Mouse (Mus musculus) c-Kit-negative CD71-positive TER-119-positive erythroid progenitor cells, embryonic 14.5 days (primary cell): ENCODE data around the gene Hdgfl2.
A peak's percentile ranks its signal among the peaks of the same experiment; 100 is the strongest.
"Not testable (repeated sequence)": the region's sequence is repeated elsewhere in the genome, so short reads cannot be mapped to it uniquely, and the experiment has no call there.

ENCODE experiments used
- DNase-seq: peaks from one replicate; pipeline ENCODE4 v3.0.0-alpha.2; 2013; ENCODE audit warnings: low read depth, low spot score

Hdgfl2 gene

DNA sequence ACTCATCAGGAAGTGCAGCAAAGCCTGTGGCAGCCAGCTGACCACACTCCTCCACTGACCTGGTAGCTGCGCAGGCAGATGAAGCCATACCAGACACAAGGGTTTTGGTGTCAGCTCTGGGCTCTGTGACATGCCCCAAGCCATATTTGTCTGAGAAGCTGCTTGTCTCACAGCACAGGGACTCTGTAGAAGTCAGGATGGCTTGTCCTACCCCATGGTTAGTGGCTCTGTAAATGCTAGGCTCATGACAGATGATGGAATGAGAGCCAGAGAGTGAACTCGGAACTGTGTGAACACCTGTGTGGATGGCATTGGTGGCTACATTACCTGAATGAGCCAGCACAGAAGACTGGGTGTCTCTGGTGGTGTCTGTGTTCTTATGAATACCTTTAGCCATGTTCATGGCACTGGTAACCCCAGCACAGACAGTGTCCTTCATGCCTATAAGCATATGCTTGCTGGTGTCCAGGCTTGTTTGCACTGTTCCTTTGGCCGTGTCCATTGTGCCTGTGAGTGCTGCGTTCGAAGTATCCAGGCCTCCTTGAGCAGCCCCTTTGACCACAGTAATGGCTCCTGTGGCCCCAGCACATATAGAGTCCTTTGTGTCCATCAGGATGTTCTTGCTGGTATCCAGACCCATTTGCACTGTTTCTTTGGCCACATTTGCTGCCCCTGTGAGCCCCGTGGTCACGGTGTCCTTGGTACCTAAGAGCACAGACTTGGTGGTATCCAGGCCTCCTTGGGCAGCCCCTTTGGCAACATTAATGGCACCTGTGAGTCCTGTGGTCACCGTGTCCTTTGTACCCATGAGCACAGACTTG, 24.2 kb downstream of the Hdgfl2 start:
- no peak for DNase-seq

DNA sequence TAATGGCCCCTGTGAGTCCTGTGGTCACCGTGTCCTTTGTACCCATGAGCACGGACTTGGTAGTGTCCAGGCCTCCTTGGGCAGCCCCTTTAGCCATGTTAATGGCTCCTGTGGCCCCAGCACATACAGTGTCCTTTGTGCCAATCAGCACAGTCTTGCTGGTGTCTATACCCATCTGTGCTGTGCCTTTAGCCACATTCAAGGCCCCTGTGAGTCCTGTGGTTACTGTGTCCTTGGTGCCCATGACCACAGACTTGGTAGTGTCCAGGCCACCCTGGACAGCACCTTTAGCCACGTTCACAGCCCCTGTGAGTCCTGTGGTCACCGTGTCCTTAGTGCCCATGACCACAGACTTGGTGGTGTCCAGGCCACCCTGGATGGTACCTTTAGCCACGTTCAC, 25.4 kb downstream of the Hdgfl2 start:
- DNase-seq: not testable (repeated sequence)

DNA sequence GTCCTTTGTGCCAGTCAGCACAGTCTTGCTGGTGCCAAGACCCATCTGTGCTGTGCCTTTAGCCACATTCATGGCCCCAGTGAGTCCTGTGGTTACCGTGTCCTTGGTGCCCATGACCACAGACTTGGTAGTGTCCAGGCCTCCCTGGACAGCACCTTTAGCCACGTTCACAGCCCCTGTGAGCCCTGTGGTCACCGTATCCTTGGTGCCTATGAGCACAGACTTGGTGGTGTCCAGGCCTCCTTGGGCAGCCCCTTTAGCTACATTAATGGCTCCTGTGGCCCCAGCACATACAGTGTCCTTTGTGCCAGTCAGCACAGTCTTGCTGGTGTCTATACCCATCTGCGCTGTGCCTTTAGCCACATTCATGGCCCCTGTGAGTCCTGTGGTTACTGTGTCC, 27.0 kb downstream of the Hdgfl2 start:
- not testable (repeated sequence) for DNase-seq

DNA sequence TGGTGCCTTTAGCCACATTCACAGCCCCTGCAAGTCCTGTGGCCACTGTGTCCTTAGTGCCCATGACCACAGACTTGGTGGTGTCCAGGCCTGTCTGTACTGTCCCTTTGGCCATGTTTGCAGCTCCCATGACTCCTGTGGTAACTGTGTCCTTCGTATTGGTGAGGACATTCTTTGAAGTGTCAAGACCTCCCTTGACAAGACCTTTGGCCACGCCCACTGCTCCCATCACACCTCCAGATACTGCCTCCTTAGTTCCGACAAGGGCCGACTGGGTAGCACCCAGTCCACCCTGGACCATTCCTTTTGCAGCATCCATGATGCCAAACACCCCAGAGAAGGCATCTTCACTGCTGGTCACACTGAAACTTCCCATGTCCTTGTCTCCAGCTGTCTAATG, 27.5 kb downstream of the Hdgfl2 start:
- no peak for DNase-seq

DNA sequence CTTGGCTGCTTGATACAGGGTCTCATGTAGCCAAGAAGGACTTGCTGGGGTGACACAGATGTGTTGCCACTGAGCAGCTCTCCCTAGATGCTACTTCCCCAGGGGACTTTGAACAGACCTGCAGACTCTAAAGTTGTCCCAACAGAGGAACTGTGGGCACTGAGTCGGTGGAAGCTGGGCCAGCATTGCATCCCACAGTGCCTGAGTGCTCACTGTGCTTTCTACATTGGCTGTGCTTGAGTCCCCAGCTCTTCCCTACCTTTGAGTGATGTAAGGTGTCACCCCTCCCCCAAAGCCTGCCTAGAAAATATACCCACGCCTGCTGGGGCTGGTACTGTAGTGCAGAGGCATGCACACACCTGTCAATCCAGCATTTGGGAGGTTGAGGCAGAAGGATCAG, 28.3 kb downstream of the Hdgfl2 start:
- no peak for DNase-seq

DNA sequence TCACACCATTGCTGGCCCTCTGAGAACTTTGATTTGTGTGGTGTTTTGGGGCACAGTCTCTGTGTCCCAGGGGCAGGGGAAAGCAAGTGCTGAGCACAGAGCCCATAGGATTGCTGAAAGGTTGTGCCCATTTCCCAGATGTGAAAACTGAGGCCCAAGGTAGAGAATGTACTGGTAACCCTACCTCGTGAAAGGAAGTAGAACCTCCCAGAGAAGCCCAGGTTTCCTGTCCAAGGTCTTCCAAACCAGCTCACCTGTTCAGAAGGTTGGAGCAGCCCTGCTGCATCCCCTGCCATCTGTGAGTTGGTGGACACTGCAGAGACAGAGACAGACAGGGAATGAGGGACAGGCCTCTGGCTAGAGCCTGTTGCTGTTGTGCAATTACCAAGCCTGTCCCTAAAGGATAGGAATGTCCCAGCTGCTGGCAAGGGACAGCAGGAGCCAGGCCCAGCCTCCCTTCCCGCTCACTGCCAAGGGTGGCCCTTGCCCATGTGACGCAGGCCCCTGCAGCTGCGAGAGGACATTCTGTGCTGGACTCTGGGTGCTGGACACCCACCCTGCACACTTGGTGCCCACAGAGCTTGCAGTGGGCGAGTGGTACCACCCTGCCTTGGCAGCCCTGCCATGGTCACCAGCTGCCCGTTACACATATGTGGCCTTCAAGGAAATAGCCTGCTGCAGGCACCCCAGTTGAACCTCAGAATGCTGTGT, 29.1 kb downstream of the Hdgfl2 start:
- DNase-seq: no peak

DNA sequence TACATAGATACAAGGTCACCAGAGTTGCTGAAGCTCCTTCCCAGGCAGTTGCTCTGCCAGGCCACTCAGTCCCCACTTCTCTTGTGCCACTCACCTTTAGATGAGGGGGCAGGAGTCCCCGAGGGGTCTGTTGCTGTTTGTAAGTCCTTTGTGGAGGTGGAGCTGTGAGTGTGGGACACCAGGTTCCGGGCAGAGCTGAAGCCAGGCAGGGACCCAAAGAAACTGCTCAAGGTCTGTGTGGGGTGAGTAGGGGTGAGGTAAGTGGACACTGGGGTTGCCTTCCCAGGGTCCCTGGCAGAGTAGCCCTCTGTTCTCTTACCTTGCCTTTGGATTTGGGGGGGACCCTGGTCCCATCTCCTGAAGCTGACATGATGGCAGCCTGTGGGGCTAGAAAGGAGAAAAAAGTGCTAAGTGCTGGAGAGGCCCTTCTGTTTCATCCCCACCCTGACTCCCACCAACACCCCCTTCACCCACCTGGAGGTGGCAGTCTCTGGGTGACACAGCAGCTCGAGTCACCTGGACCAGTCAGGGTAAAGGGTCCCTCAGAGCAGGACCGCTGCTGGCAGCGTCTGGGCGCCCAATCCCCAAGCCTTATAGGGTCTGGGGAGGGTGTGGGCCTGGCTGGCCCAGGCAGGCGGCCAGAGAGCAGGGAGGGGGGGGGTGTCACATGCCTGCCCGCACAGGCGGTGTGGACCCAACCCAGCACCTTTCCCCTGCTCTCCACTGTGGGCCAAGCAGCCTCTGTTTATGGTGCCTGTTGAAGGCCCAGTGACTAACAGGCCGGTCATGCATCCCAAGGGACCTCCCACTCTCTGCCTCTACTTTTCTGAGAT, 30.0 kb downstream of the Hdgfl2 start, which contains the start of gene Plin4:
Gene Plin4, minus strand, starts transcription at position 585 of the 833 bp plus-strand sequence.
- DNase-seq: no peak

DNA sequence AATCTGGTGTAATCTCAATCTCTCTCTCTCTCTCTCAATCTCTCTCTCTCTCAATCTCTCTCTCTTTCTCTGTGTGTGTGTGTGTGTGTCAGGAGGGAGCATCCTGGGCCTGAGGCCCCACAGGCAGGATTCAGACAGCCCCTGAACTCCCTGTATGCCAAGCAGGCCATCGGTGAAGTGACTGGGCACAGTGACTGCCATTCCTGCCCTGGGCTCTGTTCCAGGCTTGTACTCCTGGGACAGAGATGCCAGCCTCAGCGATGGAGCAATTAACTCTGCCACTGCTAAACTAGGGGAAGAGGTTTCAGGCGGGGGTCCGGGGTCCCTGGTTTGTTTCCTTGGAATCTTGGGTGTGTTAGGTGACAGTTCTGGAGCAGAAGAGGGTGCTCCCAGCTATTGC, 31.1 kb downstream of the Hdgfl2 start:
- no peak for DNase-seq

DNA sequence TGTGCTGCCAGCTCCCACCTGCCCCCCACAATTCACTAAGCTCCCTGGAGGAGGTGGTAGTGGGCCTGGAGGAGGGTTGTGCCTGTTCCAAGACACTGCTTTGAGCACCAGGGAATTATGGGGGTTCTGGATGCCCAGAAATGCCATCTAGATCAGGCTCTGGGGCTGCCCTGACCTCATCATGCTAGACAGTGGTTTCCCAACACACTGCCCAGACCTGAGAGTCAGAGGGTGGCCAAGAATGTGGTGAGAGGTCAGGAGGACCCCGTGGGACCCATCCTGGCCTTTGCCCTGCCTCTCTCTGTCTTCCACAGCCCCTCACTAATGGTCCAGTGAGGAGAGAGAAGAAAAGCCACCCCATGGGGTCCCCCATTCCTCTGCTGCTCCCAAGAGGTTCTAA, 31.6 kb downstream of the Hdgfl2 start:
- no peak for DNase-seq

DNA sequence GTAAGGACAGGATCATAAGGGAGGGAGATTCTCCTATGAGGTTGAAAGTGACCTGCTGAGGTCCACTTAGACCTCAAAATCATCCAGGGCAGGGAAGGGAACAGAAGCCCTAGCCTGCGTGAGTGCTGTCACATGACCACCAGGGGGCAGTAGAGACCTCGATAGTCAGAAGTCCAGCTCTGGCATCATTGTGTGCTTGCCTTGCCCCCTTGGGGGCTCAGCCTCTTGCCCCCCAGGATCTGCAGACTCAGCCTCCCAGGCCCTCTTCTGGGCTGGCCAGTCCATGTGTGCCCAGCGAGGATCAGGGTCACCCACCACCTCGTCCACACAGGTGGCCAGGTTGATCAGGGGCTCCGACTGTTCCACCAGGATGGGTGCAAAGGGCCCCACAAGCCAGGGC, 32.4 kb downstream of the Hdgfl2 start:
- DNase-seq: peak; percentile 58

DNA sequence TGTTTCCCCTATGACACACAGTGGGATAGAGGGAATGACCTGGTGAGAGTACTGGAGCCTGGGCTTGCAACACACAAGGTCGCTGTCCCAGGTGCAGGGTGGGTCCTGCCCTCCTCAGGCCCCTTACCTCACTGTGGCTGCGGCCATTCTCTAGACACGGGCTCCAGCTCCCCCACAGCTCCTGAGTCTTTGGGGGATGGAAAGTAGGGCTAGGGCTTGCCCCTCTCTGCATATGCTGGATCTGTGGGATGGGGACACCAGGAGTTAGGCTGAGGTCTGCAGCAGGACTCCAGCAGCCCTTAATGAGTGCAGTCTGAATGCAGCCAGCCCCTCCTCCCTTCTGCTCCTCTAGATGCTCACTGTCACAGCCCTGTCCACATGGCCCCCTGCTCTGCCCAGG, 33.3 kb downstream of the Hdgfl2 start:
- DNase-seq: no peak

DNA sequence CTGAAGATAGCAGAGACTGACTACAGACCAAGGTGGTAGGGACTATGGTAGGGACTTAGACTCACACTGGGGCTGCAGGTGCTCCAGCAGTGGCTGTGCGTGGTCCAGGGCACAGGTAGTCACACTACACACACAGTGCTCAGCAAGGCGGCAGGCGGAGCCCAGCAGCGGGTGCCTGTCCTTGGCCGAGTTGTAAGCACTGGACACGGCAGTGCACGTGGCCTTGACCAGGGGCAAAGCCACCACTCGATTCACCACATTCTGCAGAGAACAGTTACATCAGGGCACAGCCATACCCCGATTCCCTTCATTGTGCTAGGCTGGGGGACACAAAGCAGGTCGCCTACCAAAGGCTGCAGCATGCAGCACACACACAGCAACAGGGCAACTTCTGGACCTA, 36.8 kb downstream of the Hdgfl2 start:
- no peak for DNase-seq

DNA sequence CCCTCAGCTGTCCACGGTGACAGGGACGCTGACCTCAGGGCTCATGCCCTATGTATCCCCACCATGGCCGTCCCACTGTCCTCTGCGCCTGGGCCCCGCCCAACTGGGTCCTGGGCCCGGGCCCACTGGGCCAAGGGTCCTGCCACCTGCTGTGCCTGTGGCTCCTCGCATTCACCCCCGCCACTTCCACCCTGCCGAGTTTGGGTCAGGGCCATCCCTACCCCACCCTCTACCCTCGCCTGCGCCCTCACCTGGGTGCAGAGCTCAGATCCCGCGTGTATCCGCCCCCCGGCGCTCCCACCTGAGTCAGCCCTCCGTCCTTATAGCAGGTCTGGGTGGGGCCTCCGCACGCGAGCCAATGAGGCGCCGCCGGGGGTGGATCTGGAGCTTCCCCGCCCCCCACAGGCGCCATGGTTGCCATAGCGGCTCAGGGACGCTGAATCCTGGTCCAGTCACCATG, 37.8 kb downstream of the Hdgfl2 start, which contains the start of gene Plin5:
Gene Plin5, minus strand, starts transcription at position 346 of the 460 bp plus-strand sequence.
- DNase-seq: no peak

DNA sequence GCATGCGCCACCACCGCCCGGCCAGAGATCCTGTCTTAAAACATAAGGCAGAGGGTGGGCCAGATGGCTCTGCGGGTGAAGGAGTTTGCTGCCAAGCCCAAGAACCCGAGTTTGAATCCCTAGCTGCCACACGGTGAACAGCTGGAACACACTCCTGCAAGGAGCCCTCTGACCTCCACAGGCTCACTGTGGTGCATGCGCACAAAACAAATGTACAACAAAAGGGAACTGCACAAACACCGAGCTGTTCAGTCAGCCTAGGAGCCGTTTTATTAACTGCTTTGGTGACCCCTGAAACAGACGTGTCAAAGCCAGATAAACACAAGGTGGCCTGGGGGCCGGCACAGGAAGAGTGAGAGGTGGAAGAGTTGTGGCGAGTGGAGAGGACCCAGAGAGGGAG, 40.0 kb downstream of the Hdgfl2 start:
- no peak for DNase-seq

DNA sequence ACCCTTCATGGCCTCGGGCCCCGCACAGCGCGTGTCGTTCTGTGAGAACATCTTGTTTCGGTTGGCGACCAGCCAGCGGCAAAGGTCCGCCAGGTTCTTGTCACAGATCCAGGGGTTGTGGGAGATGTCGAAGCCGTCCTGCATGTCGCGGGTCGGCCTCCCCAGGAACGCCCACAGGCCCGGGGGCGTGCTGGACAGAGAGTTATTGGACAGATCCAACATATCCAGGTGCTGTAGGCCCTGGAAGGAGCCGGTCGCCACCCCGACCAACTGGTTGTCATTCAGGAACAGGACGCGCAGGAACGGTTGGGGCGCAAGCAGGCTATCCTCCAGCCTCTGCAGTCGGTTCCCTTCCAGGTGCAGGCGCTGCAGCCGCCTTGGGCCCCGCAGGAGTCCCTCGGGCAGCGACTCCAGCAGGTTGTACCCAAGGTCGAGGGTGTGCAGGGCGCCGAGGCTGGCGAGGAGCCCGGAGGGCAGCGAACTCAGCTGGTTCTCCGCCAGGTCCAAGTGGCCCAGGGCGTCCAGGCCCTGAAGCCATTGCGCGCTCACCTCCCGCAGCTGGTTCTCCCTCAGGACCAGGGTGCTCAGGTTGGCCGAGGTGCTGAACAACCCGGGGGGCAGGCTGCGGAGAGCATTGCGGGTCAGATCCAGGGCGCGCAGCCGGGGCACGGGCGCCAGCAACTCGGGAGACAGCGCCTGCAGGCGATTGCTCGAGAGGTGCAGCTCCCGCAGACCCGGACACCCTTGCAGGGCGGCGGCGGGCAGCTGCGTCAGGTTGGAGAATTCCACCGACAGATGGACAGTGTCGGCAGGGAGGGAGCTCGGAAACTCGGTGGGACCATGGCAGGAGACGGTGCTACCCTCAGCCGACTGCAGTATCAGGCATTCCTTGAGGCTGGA, 40.8 kb downstream of the Hdgfl2 start:
- no peak for DNase-seq

DNA sequence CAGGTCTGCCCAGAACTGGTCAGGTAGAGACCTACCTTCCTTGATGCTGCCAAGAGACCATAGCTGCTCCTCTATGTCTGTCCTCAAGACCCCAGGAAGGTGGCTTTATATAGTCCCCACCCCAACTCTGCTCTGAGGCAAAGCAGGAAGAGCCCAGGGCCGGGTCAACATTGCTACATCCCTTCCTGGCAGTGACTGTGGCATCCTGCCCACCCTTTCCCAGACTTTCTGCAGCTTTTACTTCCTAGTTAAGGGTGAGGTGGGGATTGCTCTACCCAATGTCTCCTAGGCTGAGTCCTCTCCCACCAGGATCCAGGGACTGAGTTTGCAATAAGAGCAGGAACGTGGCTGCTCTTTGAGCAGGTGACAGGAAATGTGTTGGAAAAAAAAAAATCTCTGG, 42.4 kb downstream of the Hdgfl2 start, which contains the start of gene Lrg1:
Gene Lrg1, minus strand, starts transcription at position 176 of the 400 bp plus-strand sequence.
- no peak for DNase-seq

DNA sequence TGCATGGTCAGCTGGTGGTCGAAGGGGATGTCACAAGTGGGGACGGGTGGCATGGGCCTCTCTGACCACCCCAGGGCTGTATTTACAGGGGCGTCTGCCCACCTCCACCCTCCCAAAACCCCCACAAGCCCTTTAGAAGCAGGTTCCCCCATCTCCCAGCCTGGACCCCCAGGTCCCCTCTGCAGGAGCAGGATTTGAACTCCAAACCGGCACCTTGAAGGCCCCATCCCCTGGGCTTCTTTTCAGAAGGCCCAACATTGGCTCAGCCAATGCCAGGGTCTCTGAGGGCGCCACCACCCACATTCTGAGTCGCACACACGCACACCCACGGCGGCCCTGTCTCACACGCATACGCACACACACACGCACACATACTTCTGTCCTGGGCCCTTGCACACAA, 43.7 kb downstream of the Hdgfl2 start:
- DNase-seq: no peak

DNA sequence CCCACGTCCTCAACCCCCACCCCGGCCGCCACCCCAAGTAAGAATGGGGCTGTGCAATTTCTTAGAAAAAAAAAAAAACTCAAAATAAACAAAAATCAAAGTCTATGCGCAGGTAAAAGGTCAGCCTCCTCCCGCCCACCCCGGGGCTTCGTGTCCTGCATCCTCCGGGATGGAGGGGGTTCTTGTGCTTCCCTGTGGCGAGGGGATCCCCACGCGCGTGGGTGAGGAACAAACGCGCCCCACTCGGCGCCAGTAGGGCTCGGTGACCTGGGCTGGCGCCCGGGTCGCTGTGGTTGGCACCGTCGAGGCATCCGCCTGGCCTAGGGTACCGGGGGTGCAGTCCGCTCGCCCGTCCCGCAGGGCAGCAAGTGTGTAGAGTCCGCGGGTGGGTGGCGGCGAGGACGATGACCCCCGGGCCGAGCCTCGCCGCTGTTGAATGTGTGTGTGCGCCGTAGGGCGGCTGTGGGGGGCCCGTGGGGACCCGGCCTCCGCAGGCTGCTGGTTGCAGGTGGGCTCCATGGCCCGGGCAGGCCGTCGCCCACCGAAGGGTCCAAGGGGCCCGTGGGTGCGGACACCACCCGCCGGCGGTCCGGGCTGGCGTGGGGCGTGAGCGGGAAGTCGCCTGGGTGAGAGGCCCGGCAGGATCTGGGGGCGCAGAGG, 44.4 kb downstream of the Hdgfl2 start:
- no peak for DNase-seq

DNA sequence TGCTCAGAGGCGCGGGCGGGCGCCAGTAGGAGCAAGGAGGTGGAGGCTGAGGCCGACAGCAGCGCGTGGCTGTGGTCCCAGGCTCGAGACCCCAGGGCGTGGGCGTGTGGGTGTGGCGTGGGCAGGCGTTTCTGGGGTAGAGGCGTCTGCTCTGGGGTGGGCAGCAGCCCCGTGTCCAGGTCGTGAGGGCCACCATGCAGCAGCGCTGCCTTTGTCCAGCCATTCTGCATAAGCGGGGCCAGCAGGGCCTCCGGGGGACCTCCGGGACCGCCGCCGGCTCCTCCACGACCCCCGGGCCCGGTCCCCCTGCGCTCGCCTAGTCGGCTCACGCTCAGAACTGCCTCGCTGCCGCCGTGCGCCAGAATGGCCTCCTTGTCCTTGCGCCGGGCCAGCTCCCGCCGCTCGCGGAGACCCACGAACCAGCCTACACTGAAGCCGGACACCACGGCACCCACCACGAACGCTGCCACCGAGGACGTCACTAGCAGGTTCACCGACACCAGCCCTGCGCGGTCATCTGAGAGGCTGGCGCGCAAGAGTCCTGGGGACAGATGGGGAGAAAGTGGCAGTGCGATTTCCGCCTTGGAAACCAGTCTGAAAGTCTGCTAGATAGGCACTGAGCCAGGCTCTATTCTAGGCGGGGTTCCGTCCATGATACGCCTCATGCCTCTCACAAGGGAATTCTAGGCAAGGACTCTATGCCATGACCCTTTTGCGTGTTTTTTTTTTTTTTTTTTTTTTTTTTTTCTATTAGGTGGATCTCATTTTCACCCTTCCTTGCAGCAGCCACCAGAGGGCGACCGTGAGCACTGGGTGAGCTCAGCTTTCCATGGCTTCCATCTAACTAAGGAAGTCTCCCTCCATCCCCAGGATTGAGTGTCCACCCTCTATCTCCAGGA, 45.2 kb downstream of the Hdgfl2 start:
- DNase-seq: peak; percentile 48
